Mouse (Mus musculus): ENCODE measurements around the gene Nucb1. TPM values are rescaled to one million over a fixed set of nuclear protein-coding genes. Genes with fewer than 3 reads are reported as not detected.
"Not testable (repeated sequence)": the region's sequence is repeated elsewhere in the genome, so short reads cannot be mapped to it uniquely, and the experiment has no call there.

Nucb1 gene
- polyA plus RNA-seq, 1 experiment = 135 TPM

DNA sequence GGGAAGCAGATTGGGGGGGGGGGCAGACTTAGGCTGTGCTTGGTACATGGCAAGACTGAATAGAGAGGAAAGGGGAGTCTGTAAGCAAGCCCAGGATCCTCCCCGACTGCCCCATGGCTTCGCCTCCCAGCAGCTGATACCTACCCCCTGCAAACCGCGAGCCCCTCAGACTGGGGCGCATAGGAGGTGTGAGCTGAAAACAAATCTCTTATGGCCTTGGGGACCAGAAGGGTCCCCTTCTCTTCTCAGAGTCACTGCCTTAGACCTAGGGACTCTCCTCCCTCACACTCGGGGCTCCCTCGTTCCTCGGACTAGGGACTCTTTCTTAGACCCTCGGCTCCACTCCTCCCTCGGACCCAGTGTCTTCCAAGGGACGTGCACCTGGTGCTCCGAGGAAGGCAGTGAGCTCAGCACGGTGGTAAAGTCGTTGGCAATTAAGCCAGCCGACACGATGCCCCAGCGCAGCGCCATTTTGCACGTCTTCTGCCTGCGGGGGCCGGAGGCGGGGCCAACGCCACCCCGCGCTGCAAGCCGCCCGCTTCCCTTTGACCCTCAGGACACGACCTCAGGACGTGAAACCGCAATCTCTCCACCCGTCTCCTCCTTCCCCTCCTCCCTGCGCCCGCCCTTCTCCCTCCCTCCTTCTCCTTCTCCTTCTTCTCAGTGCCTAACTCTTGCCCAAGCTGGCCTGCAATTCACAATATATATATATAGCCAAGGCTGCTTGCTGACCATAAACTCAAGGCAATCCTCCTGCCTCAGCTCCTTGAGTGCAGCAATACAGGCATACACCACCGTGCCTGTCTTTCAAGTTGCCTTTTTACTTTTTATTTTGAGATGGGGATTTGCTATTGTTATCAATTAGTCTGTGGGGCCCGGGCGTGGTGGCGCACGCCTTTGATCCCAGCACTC is 21.7 kb downstream of the Nucb1 start, which contains the start of gene Dhdh:
Gene Dhdh, minus strand, starts transcription at position 513 of the 912 bp plus-strand sequence.
- no peak within 1 kb of the TSS for H3K4me3 ChIP-seq
- no peak within 1 kb of the TSS for H3ac ChIP-seq (ENCODE audit: control insufficient read depth, insufficient read length)
- H3K27me3 ChIP-seq (ENCODE audit: control insufficient read depth, insufficient read depth, insufficient read length) = no peaks in the 10 kb centered on the region

DNA sequence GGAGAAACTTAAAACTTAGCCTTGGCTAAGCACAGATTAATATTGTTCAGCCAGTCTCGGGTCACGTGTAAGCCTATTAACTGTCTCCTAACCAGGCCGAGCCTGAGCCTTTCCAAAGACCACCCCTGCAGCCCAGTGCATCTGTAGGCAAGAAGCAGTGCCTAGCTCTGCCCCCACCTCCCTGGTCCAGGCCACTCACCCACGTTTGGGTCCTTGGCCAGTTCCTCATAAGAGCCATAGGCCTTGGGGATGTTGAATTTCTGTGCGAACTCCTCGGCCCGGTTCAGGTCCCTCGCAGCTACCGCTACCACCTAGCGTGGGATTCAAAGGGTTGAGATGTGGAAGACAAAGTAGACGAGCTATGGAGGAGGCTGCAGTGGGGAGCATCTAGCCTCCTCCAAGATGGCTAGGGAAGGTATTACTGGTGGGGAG is 22.3 kb downstream of the Nucb1 start:
- TF ChIP-seq MAX (IDR thresholded peaks at IDR 0.05; ENCODE audit: low read depth) = no peak
- no peak for TF ChIP-seq TCF3 (IDR thresholded peaks at IDR 0.05; ENCODE audit: insufficient read length, low read depth)
- no peak for TF ChIP-seq REST (IDR thresholded peaks at IDR 0.05; ENCODE audit: insufficient read depth, insufficient read length)
- no peak for TF ChIP-seq TCF12 (IDR thresholded peaks at IDR 0.05; ENCODE audit: insufficient read depth, poor library complexity, severe bottlenecking)
- TF ChIP-seq CEBPB (IDR thresholded peaks at IDR 0.05; ENCODE audit: insufficient read depth, poor library complexity, severe bottlenecking) = no peak
- TF ChIP-seq POLR2A (IDR thresholded peaks at IDR 0.05; ENCODE audit: insufficient read length, low read depth) = no peak
- no peak for TF ChIP-seq MYOG (IDR thresholded peaks at IDR 0.05; ENCODE audit: control insufficient read depth in 1 of 3, insufficient read depth in 1 of 3, insufficient read length in 2 of 3, low read depth in 2 of 3)
- no peak for TF ChIP-seq E2F4 (IDR thresholded peaks at IDR 0.05; ENCODE audit: insufficient read depth)
- TF ChIP-seq USF1 (IDR thresholded peaks at IDR 0.05; ENCODE audit: low read depth) = no peak
- no peak for TF ChIP-seq MYOD1 (IDR thresholded peaks at IDR 0.05; ENCODE audit: control insufficient read depth in 1 of 3, insufficient read length in 2 of 3, low read depth in 2 of 3)
- TF ChIP-seq POLR2AphosphoS2 (IDR thresholded peaks at IDR 0.05; ENCODE audit: insufficient read length, low read depth) = no peak
- TF ChIP-seq SRF (IDR thresholded peaks at IDR 0.05; ENCODE audit: control insufficient read depth, insufficient read length, low read depth) = no peak
- Histone ChIP-seq H3K36me3 (ENCODE audit: control insufficient read depth, insufficient read depth) (no peaks in the 10 kb centered on the region), H3ac (ENCODE audit: control insufficient read depth, insufficient read length) (no peak overlapping the region), H3K79me2 (ENCODE audit: control insufficient read depth, insufficient read depth) (no peaks in the 10 kb centered on the region), H3K4me3 (no peak overlapping the region), H3K27me3 (ENCODE audit: control insufficient read depth, insufficient read depth, insufficient read length) (no peaks in the 10 kb centered on the region), H3K4me2 (ENCODE audit: low read depth) (no peak overlapping the region)

More for the DNA sequence above, 21.7 kb downstream of the Nucb1 start, which contains the start of gene Dhdh:
- H3K79me2 ChIP-seq (ENCODE audit: control insufficient read depth, insufficient read depth) = no peaks in the 10 kb centered on the region
- no peaks in the 10 kb centered on the region for H3K36me3 ChIP-seq (ENCODE audit: control insufficient read depth, insufficient read depth)
- no peak within 1 kb of the TSS for H3K4me2 ChIP-seq (ENCODE audit: low read depth)
- TF ChIP-seq POLR2A (IDR thresholded peaks at IDR 0.05; ENCODE audit: insufficient read length, low read depth) = peak; percentile 15
- TF ChIP-seq MYOG (IDR thresholded peaks at IDR 0.05; ENCODE audit: control insufficient read depth in 1 of 3, insufficient read depth in 1 of 3, insufficient read length in 2 of 3, low read depth in 2 of 3) = no peak

- Histone ChIP-seq H3ac (ENCODE audit: control insufficient read depth, insufficient read length) (no peak within 1 kb of the TSS), H3K79me2 (ENCODE audit: control insufficient read depth, insufficient read depth) (no peaks in the 10 kb centered on the region), H3K4me2 (ENCODE audit: low read depth) (no peak within 1 kb of the TSS), H3K27me3 (ENCODE audit: control insufficient read depth, insufficient read depth, insufficient read length) (no peaks in the 10 kb centered on the region), H3K4me3 (no peak within 1 kb of the TSS), H3K36me3 (ENCODE audit: control insufficient read depth, insufficient read depth) (no peaks in the 10 kb centered on the region)
- TF ChIP-seq MYOD1 (IDR thresholded peaks at IDR 0.05; ENCODE audit: control insufficient read depth in 1 of 3, insufficient read length in 2 of 3, low read depth in 2 of 3) (no peak), CEBPB (IDR thresholded peaks at IDR 0.05; ENCODE audit: insufficient read depth, poor library complexity, severe bottlenecking) (no peak), MAX (IDR thresholded peaks at IDR 0.05; ENCODE audit: low read depth) (no peak), TCF12 (IDR thresholded peaks at IDR 0.05; ENCODE audit: insufficient read depth, poor library complexity, severe bottlenecking) (no peak), SRF (IDR thresholded peaks at IDR 0.05; ENCODE audit: control insufficient read depth, insufficient read length, low read depth) (no peak), USF1 (IDR thresholded peaks at IDR 0.05; ENCODE audit: low read depth) (no peak), E2F4 (IDR thresholded peaks at IDR 0.05; ENCODE audit: insufficient read depth) (no peak), POLR2AphosphoS2 (IDR thresholded peaks at IDR 0.05; ENCODE audit: insufficient read length, low read depth) (no peak), POLR2A (IDR thresholded peaks at IDR 0.05; ENCODE audit: insufficient read length, low read depth) (no peak), TCF3 (IDR thresholded peaks at IDR 0.05; ENCODE audit: insufficient read length, low read depth) (no peak), REST (IDR thresholded peaks at IDR 0.05; ENCODE audit: insufficient read depth, insufficient read length) (no peak), MYOG (IDR thresholded peaks at IDR 0.05; ENCODE audit: control insufficient read depth in 1 of 3, insufficient read depth in 1 of 3, insufficient read length in 2 of 3, low read depth in 2 of 3) (no peak)
Measured at GRCm38 (mm10) chr7:45486761-45487415, 23.3 kb downstream of the Nucb1 start, which contains the start of gene Gm45808. Gm45808 (minus strand) TSS chr7:45486811.

GRCm38 (mm10) chr7:45486158-45486557 is 24.0 kb downstream of the Nucb1 start:
- Histone ChIP-seq H3K4me3 (no peak overlapping the region), H3ac (ENCODE audit: control insufficient read depth, insufficient read length) (no peak overlapping the region), H3K79me2 (ENCODE audit: control insufficient read depth, insufficient read depth) (no peaks in the 10 kb centered on the region), H3K36me3 (ENCODE audit: control insufficient read depth, insufficient read depth) (no peaks in the 10 kb centered on the region), H3K4me2 (ENCODE audit: low read depth) (no peak overlapping the region), H3K27me3 (ENCODE audit: control insufficient read depth, insufficient read depth, insufficient read length) (no peaks in the 10 kb centered on the region)
- TF ChIP-seq CEBPB (IDR thresholded peaks at IDR 0.05; ENCODE audit: insufficient read depth, poor library complexity, severe bottlenecking) = no peak
- TF ChIP-seq POLR2AphosphoS2 (IDR thresholded peaks at IDR 0.05; ENCODE audit: insufficient read length, low read depth) = no peak
- TF ChIP-seq POLR2A (IDR thresholded peaks at IDR 0.05; ENCODE audit: insufficient read length, low read depth) = no peak
- TF ChIP-seq MYOG (IDR thresholded peaks at IDR 0.05; ENCODE audit: control insufficient read depth in 1 of 3, insufficient read depth in 1 of 3, insufficient read length in 2 of 3, low read depth in 2 of 3) = no peak
- TF ChIP-seq REST (IDR thresholded peaks at IDR 0.05; ENCODE audit: insufficient read depth, insufficient read length) = no peak
- TF ChIP-seq TCF3 (IDR thresholded peaks at IDR 0.05; ENCODE audit: insufficient read length, low read depth) = no peak
- no peak for TF ChIP-seq MYOD1 (IDR thresholded peaks at IDR 0.05; ENCODE audit: control insufficient read depth in 1 of 3, insufficient read length in 2 of 3, low read depth in 2 of 3)
- no peak for TF ChIP-seq MAX (IDR thresholded peaks at IDR 0.05; ENCODE audit: low read depth)
- no peak for TF ChIP-seq E2F4 (IDR thresholded peaks at IDR 0.05; ENCODE audit: insufficient read depth)
- TF ChIP-seq TCF12 (IDR thresholded peaks at IDR 0.05; ENCODE audit: insufficient read depth, poor library complexity, severe bottlenecking) = no peak
- TF ChIP-seq SRF (IDR thresholded peaks at IDR 0.05; ENCODE audit: control insufficient read depth, insufficient read length, low read depth) = no peak
- no peak for TF ChIP-seq USF1 (IDR thresholded peaks at IDR 0.05; ENCODE audit: low read depth)

- not testable (repeated sequence) for H3ac ChIP-seq (ENCODE audit: control insufficient read depth, insufficient read length); H3K4me2 ChIP-seq (ENCODE audit: low read depth); H3K79me2 ChIP-seq (ENCODE audit: control insufficient read depth, insufficient read depth)
Measured at GRCm38 (mm10) chr7:45484985-45485384, 25.2 kb downstream of the Nucb1 start.

More at GRCm38 (mm10) chr7:45484985-45485384, 25.2 kb downstream of the Nucb1 start:
- H3K36me3 ChIP-seq (ENCODE audit: control insufficient read depth, insufficient read depth); H3K27me3 ChIP-seq (ENCODE audit: control insufficient read depth, insufficient read depth, insufficient read length); H3K4me3 ChIP-seq: not testable (repeated sequence)
